In the genomic region with DNA sequence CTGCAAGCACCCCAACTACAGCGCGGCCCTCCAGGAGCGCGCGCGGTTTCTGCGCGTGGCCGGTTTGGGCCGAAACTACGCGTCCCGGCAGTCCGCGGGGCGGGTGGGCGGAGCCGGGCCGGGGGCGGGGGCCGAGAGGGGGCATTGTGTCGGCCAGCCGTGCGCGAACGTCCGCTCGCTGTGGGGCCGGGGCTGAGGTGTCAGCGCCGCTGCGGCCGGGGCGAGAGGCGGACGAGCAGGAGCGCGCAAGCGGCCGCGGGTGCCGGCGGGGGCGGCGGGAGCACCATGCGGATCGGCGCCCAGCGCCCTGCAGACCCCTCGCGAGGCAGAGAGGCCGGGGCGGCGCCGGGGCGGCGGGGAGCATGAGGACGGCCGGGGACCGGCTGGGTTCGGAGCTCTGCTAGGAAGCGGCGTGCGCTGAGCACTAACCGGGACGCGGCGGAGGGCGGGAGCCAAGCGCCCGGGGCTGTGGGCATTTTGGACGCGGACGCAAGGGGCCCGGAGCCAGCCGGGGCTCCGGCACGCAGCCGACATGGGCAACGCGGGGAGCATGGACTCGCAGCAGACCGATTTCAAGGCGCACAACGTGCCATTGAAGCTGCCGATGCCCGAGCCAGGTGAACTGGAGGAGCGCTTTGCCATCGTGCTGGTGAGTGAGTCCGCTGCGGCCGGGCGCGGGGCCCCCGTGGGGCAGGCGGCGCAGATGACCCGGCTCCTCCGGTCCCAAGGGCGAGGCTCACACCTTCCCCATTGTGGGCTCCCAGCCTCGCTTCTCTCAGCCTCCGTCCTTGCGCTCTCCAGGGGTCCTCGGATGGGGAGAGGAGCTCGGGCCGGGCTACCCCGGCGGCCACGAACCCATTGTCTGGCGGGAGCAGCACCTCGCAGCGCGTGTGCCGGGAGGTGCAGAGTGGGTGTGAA, we compare ENCODE assay signal across 8 mouse cellular contexts. TPM values are rescaled to one million over a fixed set of nuclear protein-coding genes. Genes with fewer than 3 reads are reported as not detected.
DNase-seq lines count a peak whose midpoint lies in the region; ATAC-seq and TF ChIP-seq lines count a peak whose summit lies in the region.

A gene (plus strand): TSS at position 250 of the 918 bp plus-strand sequence.

- peak; percentile 51; the same call in 1 of the 2 replicates for TF ChIP-seq POLR2A in cerebellum, adult 2 months (IDR thresholded peaks at IDR 0.05; ENCODE audit: borderline replicate concordance, insufficient read depth, low read length)
- peak; percentile 42 for TF ChIP-seq POLR2A in olfactory bulb, adult 2 months (IDR thresholded peaks at IDR 0.05; ENCODE audit: insufficient read depth, low read depth, low read length)

- no peak for TF ChIP-seq CTCF in cerebellum, adult 2 months (IDR thresholded peaks at IDR 0.05; ENCODE audit: borderline replicate concordance, insufficient read depth, low read depth, low read length)
- TF ChIP-seq CTCF in layer of hippocampus, adult 2 months (conservative IDR thresholded peaks at IDR 0.05): 0 out of 2 replicates have a peak, but pooled peaks have one; percentile 14
- no peak for TF ChIP-seq CTCF in olfactory bulb, adult 2 months (IDR thresholded peaks at IDR 0.05; ENCODE audit: insufficient read depth, low read depth, low read length)

- H3K27ac ChIP-seq in cerebellum, adult 2 months (ENCODE audit: insufficient read depth, low read length): peak within 1 kb of the TSS; percentile 37; the same call in 1 of the 2 replicates
- peak within 1 kb of the TSS; percentile 91 for H3K27ac ChIP-seq in layer of hippocampus, adult 2 months
- H3K27ac ChIP-seq in olfactory bulb, adult 2 months (ENCODE audit: insufficient read depth, low read depth, low read length): no peak within 1 kb of the TSS

- 1% methylated on average over 110 of the region's 114 CpGs for WGBS in cerebellum, adult 2 months
- 1% methylated on average over 114 of the region's 114 CpGs for WGBS in olfactory bulb, adult 2 months

- H3K4me1 ChIP-seq in cerebellum, adult 2 months (ENCODE audit: control insufficient read depth, insufficient read depth, low read length): peaks cover 14% of the 10 kb centered on the region
- peaks cover 22% of the 10 kb centered on the region for H3K4me1 ChIP-seq in olfactory bulb, adult 2 months (ENCODE audit: control insufficient read depth, insufficient read depth, low read length)

- DNase-seq in ES-CJ7 (ENCODE audit: low read depth, low spot score): peak; percentile 59
- peak; percentile 84 to 86 for DNase-seq in cerebellum, adult 2 months
- peak; percentile 83 for DNase-seq in heart, postnatal 4 days
- DNase-seq in layer of hippocampus, adult 2 months (ENCODE audit: low spot score in 2 of 2): peak; percentile 69 to 76
- DNase-seq in lung, adult 18-20 months: peak; percentile 59 to 71
- peak; percentile 17 for DNase-seq in thymus, postnatal 0 days (ENCODE audit: low spot score)

- no peaks in the 10 kb centered on the region for H3K27me3 ChIP-seq in cerebellum, adult 2 months (ENCODE audit: control insufficient read depth, insufficient read depth, low read length)

- H3K4me3 ChIP-seq in cerebellum, adult 2 months (replicated peaks; ENCODE audit: insufficient read depth, low read depth, low read length): peak within 1 kb of the TSS; percentile 63
- peak within 1 kb of the TSS; percentile 96 for H3K4me3 ChIP-seq in layer of hippocampus, adult 2 months
- H3K4me3 ChIP-seq in olfactory bulb, adult 2 months (ENCODE audit: insufficient read depth, low read depth, low read length): peak within 1 kb of the TSS; percentile 83

- ATAC-seq in frontal cortex, adult (ENCODE audit: low TSS enrichment): peak; percentile 62

RNA-seq across cellular contexts. Expression of the gene that starts here (rescaled TPM):
- 25.3 and 25.5 TPM in 2 replicates for polyA plus RNA-seq in cerebellum, adult 2 months (2012; rRNA removed)
- 1 to 10 TPM; 6.1 to 6.3 TPM for total RNA-seq in heart, postnatal 4 days (2021)
- 10 to 100 TPM; 42.4 to 44.0 TPM for total RNA-seq in layer of hippocampus, adult 2 months (2021)
- not detected in 2 replicates for polyA plus RNA-seq in olfactory bulb, adult 2 months (2012; ENCODE audit: insufficient read depth, insufficient read length, low replicate concordance, missing spikeins)
- polyA plus RNA-seq in thymus, postnatal 0 days (2015; fragmentation: Nextera tagmentation; extraction: Ambion mirVana): 5.1 and 6.6 TPM in 2 replicates

Comparison
In these comparisons a context has a peak if more than half of its experiments do, and no peak if none do; other contexts are left out.
1. RNA of the gene that starts here (total RNA-seq): 42.4 to 44.0 TPM in layer of hippocampus, adult 2 months; 6.1 to 6.3 TPM in heart, postnatal 4 days; every median in the first group is over 4 times any median in the second.
2. DNase-seq: peak in every context shown above with its lines; median percentile 85 in cerebellum, adult 2 months; 83 in heart, postnatal 4 days; 72 in layer of hippocampus, adult 2 months; 65 in lung, adult 18-20 months; 59 in ES-CJ7; 17 in thymus, postnatal 0 days.
3. Peak in every context shown above with its lines, with median percentiles within 50 percentile points of each other: H3K4me3 ChIP-seq.